Mouse (Mus musculus) hematopoietic stem cell, adult 5-6 weeks (primary cell): ENCODE results near the gene Slc4a4. TPM values are rescaled to one million over a fixed set of nuclear protein-coding genes. Genes with fewer than 3 reads are reported as not detected.

Source experiments
- ATAC-seq, 2 experiments: fragments of 125-278 bp in 1 of 2; replicated peaks in 1 of 2; 2 replicates each; pipeline ENCODE4 v1.8.0; 2016 to 2017; ENCODE audit warnings: inconsistent platforms in 2 of 2, mild to moderate bottlenecking in 2 of 2, moderate number of reproducible peaks in 2 of 2, low read depth in 1 of 2, moderate TSS enrichment in 1 of 2; ENCODE audit not compliant: low FRiP score in 2 of 2, poor library complexity in 2 of 2, severe bottlenecking in 2 of 2, insufficient read depth in 1 of 2, low TSS enrichment in 1 of 2
- total RNA-seq: library from RNA; stranded (forward); fragments of 172-1452, 232-1000 nt; gene quantifications from 2 replicates; pipeline ENCODE4 v1.2.3, GENCODE M21; 2017

The Slc4a4 gene
- total RNA-seq, 1 experiment from 2014 or later, result 0.05 TPM

GRCm38 (mm10) chr5:89147282-89147790 lies 260.7 kb downstream of the Slc4a4 start:
- peak; percentile 75 to 84 for ATAC-seq

DNA sequence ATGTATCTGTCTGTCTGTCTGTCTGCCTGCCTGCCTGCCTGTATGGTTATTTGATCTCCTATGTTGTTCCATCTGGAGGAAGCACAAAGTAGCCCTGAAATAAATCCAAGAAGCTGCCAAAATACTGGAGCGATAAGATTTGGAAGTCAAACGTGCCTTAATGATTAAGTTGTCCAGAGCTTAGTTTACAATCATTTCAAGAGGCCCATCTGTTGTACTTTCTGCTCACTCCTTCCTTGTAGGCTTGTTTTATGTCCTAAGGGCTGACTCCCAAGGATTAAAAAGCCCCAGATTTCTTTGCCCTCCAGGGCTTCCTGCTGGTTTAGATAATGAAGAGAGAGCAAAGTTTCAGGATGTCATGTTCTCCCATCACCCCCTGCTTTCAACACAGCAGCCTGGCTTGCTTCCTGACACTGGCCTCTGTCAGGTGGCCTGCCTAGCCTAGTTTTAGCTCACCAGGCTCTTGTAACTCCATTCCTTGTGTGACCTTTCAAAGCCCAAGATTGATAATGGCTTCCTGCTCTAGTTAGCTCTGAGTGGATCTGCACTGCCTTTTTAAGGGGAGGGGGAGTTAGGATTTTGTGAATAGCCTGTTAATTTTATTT lies 262.9 kb downstream of the Slc4a4 start:
- ATAC-seq, result no peak

GRCm38 (mm10) chr5:89151076-89151475 lies 264.5 kb downstream of the Slc4a4 start:
- ATAC-seq, result no peak

- ATAC-seq, result no peak
These were observed 284.6 kb downstream of the Slc4a4 start for GRCm38 (mm10) chr5:89171025-89171718.

DNA sequence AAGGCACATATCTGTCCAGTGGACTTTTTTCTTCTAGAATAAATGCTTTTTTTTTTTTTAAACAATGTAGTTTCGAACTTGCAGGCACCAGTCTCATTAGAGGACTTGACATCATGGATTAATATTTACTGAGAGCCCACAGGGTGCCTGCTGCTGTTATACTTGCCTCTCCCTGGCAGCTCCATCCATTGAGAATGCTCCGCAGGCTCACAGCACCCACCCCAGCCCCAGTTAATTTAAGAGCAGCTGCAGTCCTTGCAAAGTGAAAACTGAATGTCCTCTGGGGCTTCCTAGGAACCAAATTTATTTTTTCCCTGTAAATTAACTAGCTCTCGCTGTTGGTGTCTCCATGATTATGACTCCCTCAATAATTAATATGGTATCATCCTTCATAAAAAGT lies 303.4 kb downstream of the Slc4a4 start:
- no peak for ATAC-seq

DNA sequence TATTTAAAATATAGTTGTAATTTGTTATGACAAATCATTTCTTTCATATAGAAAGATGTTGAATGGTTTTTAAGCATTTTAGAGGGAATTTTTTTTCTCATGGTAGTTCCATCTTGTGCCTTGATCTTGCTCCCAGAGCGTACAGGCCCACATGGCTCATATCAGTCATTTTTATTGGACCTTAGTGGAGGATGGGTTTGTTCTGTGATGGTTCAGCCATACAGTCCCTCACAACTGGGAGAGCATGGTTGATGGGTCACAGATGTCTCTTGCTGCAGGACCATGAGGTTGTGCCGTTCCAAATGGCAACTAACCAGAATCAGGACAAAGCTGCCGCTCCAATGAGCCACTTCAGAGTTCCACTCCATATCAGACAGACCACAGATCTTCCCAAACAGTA lies 308.0 kb downstream of the Slc4a4 start:
- no peak for ATAC-seq

DNA sequence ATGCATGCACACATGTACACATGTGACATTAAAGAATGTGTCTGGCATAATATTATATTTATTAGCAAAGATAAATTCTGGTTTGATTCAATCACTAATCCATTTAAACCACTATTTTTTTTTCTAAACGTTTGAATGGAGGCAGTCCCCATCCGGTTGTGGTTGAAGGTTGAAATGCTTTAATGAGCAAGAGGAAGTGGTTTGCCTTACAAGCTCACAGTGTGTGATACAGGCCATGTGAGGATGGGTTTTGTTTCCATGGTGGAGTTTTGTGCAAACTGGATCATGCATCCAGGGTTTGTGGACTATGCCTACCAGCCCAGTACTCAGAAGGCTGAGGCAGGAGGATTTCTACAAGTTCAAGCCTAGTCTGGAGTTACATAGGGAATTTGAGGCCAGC lies 311.9 kb downstream of the Slc4a4 start:
- ATAC-seq, result peak; percentile 99

GRCm38 (mm10) chr5:89209973-89210703 lies 323.5 kb downstream of the Slc4a4 start:
- ATAC-seq, result no peak

- no peak for ATAC-seq
These were observed 324.4 kb downstream of the Slc4a4 start for GRCm38 (mm10) chr5:89211057-89211456.

DNA sequence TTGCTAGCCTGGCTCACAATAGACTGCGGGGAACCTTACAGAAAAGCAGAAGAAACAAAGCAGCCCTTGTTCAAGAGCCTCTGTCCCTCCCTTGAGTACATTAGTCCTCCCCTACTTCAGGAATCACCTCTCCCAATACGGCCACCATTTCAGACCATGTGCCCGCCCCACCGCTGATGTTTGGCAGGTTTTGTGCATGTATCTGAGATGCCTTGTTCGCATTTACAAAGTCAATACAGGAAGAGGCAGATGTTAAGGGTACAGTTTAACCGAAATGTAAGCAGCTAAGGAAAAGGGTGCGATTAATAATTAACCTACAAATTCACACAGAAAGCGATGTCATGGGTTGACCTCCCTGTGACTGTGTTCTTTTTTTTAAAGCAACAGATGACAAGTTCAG lies 331.6 kb downstream of the Slc4a4 start:
- no peak for ATAC-seq

DNA sequence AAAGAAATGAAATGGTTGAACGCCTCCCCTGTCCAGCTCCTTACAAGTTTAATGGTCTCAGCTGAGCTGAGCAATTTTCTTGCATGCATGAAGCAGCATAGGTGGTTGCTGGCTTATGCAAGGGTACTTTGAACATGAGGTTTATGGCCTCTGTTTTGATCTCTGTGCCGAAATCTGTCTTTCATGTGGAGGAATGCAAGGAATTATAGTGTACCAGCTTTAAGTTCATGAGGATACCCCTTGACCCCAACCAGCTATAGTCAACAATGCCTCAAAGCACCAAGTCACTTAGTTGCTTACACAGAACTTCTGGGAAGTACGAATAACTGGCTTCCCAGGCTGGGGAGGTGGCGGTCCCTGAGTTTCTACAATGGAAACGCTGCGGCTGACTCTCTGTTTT lies 332.1 kb downstream of the Slc4a4 start:
- no peak for ATAC-seq

DNA sequence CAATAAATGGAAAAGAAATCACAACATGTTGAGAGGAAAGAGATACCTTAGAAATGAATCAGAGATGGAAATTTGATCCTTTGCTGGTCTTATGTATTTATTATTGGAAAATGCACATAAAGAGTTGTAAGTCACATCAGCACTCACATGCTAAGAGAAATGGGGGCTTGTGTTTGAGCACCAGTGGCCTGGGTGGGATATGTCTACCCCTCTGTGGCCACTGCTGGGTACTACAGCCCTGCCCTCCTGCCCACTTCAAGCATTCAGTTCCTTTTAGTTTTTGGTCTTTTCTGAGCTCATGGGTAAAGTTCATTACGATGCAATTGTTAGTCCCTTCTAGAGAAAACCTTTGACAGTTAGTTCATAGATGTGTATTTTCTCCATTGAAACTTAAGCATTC lies 335.0 kb downstream of the Slc4a4 start:
- peak; percentile 85 to 95 for ATAC-seq

DNA sequence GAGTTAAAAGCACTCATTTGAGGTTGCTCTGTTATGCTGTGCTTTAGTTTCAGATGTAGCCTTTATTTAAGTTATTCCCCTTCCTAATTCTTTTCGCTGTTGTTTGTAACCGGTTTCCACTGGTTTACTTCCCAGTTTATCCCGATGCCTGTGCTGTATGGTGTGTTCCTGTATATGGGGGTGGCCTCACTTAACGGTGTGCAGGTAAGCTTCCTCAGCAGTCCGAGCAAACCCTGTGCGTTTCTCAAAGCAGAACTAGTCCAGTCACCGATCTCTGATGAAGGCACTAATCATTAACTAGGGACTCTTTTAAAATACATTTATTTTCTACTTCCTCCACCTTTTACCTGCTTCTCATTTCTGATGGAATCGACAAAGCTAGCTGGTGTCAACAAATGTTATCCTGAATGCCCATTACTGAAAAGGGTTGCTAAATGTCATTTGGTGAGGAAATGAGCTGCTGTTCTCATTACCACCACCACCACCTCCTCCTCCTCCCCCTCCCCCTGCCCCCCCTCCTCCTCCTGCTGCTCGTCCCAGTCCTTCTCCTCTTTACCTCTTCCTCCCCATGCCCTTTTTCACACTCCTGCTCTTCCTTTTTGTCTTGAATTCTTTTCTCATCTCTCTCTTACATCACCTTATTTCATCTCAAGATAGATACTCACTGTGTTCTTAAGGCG lies 336.6 kb downstream of the Slc4a4 start:
- no peak for ATAC-seq

DNA sequence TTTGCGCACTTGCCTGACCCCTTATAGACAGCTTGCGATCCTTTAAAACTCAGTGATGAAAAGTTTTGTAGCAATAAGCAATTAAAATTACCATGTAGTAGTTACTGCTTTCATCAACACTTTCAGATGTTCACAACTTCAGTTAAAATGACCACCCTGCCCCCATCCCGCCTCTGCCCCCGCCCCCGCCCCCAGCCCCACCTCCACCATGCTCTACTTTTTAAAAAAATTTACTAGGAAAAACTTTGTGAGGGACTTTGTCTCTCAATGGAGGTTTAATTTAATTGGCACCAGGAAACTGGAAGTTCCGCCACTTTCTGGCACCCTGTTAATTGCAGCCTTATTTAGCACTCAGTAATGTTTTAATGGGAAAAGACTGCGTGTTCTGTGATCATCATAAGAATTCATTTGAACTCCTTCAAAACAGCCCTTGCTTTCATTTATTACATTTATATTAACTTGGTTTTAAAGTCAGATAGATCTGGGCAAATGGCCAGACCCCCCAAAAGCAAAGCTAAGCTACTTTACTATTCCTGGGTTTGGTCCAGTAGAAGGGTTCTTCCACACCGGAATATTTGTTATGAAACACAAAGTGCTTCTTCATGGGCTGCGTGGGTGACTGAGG lies 337.2 kb downstream of the Slc4a4 start:
- no peak for ATAC-seq

DNA sequence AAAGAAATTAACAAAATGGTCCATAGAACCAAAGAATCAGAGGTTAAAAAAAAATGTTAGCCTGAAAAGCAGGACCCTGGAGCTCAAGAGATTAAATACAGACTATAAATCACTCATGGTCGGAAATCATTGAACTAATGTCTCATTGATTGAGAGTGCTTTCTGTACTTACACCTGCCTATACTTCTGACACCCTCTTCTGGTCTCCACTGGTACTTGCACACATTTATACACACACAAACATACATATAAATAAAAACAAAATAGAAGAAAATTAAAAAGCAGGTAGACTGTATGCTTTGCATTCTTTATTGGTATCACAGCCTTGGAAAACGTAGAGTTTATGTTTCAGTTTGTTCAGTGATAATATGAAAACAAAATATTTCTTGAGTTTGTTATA lies 341.3 kb downstream of the Slc4a4 start:
- no peak for ATAC-seq

DNA sequence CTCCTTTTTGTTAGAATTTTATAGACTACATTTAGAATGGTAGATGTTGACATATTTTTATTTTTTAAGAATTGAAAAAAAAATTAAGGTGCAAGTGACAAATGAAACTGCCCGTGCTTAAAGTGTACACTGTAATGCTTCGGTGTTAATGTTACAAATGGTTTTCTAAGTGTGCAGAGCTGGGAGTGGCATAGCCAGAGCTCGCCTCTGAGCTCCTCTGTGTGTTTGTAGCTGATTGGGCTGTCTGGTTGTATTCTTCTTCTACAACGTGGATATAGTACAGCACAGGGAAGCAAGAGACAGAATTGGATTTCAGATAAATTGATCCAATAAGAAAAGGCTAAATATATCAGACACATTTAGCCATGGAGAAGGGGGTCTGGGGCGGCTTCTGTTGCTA lies 343.0 kb downstream of the Slc4a4 start:
- no peak for ATAC-seq

- ATAC-seq, result no peak
These were observed 345.7 kb downstream of the Slc4a4 start for GRCm38 (mm10) chr5:89232313-89232712.
